Mouse (Mus musculus) stomach, postnatal 0 days (tissue): ENCODE results near the gene Hmgcr. TPM values are rescaled to one million over a fixed set of nuclear protein-coding genes. Genes with fewer than 3 reads are reported as not detected.

Experiments
- ATAC-seq: fragments of 200-750 bp; cut with Nextera tagmentation; 2 replicates; pipeline ENCODE4 v1.8.0; 2017; ENCODE audit not compliant: low FRiP score, low TSS enrichment
- DNase-seq: peaks from one replicate; pipeline ENCODE4 v3.0.0-alpha.2; 2016; ENCODE audit warnings: low spot score
- H3K27ac ChIP-seq: fragments of 300-500 bp; sonication (generic); replicated peaks from 2 replicates; pipeline ENCODE4 v1.5.1; 2014; ENCODE audit warnings: mild to moderate bottlenecking, control low read depth
- H3K27me3 ChIP-seq: fragments of 300-500 bp; sonication (generic); 2 replicates; pipeline ENCODE4 v1.6.1; 2014; ENCODE audit warnings: low read length; ENCODE audit not compliant: control insufficient read depth, insufficient read depth
- H3K36me3 ChIP-seq: fragments of 300-500 bp; sonication (generic); 2 replicates; pipeline ENCODE4 v1.6.1; 2014; ENCODE audit warnings: low read length, mixed read lengths; ENCODE audit not compliant: control insufficient read depth, insufficient read depth
- H3K4me1 ChIP-seq: fragments of 300-500 bp; sonication (generic); replicated peaks from 2 replicates; pipeline ENCODE4 v1.6.1; 2014; ENCODE audit warnings: antibody characterized with exemption; ENCODE audit not compliant: control insufficient read depth, insufficient read depth
- H3K4me2 ChIP-seq: fragments of 300-500 bp; sonication (generic); replicated peaks from 2 replicates; pipeline ENCODE4 v1.6.1; 2014; ENCODE audit warnings: low read depth, mild to moderate bottlenecking, control low read depth, moderate library complexity
- H3K4me3 ChIP-seq: fragments of 300-500 bp; sonication (generic); 2 replicates; pipeline ENCODE4 v1.5.1; 2014; ENCODE audit warnings: low read depth, low read length, control low read depth
- H3K9ac ChIP-seq: fragments of 300-500 bp; sonication (generic); 2 replicates; pipeline ENCODE4 v1.6.1; 2014; ENCODE audit warnings: mild to moderate bottlenecking, low read length, control low read depth, mixed read lengths
- H3K9me3 ChIP-seq: fragments of 300-500 bp; sonication (generic); 2 replicates; pipeline ENCODE4 v1.6.1; 2016; ENCODE audit warnings: low read length; ENCODE audit not compliant: control insufficient read depth
- CTCF ChIP-seq: IDR thresholded peaks from 2 replicates; pipeline ENCODE4 v1.5.1; 2016; ENCODE audit warnings: antibody characterized with exemption, low read depth, mild to moderate bottlenecking, moderate library complexity
- EP300 ChIP-seq: optimal IDR thresholded peaks from 2 replicates; pipeline ENCODE3; 2016; ENCODE audit warnings: antibody characterized with exemption
- WGBS: fragments of 180-500 bp; shearing (Covaris S2); extraction: QIAGEN DNeasy Blood & Tissue Kit; methylation state at CpG from one replicate; pipeline ENCODE4 v1.1.7; 2014; 5-methylcytosine and 5-hydroxymethylcytosine counted together
- polyA plus RNA-seq: library from polyadenylated mRNA; unstranded; fragments of >200 nt; fragmentation: Nextera tagmentation; extraction: Ambion mirVana; gene quantifications from 2 replicates; pipeline ENCODE4 v1.2.1, GENCODE M21; 2015

Gene Hmgcr
- polyA plus RNA-seq, 1 experiment from 2014 or later = 40.9 TPM

DNA sequence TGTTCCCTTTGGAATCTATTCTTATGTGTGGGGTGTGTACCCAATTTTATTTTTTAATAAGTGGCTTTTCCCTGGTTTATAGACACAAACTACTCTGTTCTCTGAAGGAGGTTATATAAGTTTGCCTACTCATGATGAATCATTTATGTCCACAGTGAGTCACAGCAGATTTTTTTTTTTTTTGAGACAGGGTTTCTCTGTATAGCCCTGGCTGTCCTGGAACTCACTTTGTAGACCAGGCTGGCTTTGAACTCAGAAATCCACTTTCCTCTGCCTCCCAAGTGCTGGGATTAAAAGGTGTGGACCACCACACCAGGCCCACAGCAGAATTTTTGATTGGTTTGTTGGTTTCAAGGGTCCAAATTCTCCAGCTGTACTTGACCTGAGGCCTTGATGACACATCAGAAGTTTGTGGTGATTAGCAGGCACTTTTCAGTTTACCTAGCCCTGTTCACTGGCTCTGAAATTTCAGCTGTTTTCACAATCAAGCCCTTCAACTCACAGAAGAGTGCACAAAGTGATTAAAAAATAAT, 10.4 kb upstream of the Hmgcr start:
- no peak overlapping the region for H3K27ac ChIP-seq
- no peak overlapping the region for H3K4me3 ChIP-seq
- H3K9ac ChIP-seq = no peak overlapping the region
- peak; percentile 79 for ATAC-seq
- TF ChIP-seq EP300 = no peak
- TF ChIP-seq CTCF = no peak
- H3K4me1 ChIP-seq = no peaks in the 10 kb centered on the region
- no peaks in the 10 kb centered on the region for H3K9me3 ChIP-seq
- no peak overlapping the region for H3K4me2 ChIP-seq
- H3K36me3 ChIP-seq = no peaks in the 10 kb centered on the region
- no peaks in the 10 kb centered on the region for H3K27me3 ChIP-seq
- no peak for DNase-seq

DNA sequence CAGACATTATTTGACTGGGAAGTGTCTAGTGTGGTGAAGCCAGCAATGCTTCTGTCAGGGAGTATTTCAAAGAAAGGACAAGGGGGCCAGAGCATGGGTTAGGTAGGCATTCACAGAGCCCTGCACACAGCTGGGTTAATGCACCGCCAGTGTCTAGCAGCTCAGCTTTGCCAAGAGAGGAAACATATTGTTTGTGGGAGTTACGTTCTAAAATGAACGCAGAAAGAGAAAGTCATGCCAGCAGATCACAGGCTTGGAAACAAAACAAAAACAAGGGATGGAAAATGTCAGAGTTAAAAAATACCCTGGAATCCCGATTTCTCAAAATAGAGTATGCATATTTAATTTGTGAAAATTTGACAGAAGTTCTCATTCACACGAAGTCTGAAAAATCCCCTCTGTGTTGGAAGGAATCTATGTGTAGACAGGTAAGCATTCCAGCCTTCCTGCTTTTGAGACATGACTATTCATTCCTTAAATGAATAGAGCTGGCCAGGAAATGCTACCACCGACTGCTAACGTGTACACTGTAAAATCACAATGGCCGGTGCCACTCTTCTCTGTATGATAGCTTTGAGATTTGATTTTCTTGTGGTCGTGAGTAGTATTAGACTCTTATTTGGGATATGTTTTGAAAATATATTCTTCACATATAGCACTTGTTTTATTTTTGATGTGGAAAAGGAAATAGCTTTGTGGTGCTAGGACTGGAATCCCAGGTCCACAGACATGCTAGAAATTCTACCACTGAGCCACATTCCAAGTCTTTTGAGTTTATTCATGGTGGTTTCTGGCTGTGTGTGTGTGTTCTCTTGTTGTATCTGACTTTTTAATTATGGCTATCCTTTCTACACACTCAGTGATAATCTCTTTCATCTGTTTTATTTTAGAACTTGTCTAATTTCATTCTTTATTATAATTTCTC, 9.7 kb upstream of the Hmgcr start:
- WGBS = 58% methylated on average over 9 of the region's 9 CpGs
- Histone ChIP-seq H3K27ac (no peak overlapping the region), H3K36me3 (no peaks in the 10 kb centered on the region), H3K4me3 (no peak overlapping the region), H3K4me2 (no peak overlapping the region), H3K9me3 (no peaks in the 10 kb centered on the region), H3K9ac (no peak overlapping the region), H3K27me3 (no peaks in the 10 kb centered on the region), H3K4me1 (no peaks in the 10 kb centered on the region)
- no peak for DNase-seq
- TF ChIP-seq CTCF = no peak
- no peak for TF ChIP-seq EP300
- no peak for ATAC-seq

DNA sequence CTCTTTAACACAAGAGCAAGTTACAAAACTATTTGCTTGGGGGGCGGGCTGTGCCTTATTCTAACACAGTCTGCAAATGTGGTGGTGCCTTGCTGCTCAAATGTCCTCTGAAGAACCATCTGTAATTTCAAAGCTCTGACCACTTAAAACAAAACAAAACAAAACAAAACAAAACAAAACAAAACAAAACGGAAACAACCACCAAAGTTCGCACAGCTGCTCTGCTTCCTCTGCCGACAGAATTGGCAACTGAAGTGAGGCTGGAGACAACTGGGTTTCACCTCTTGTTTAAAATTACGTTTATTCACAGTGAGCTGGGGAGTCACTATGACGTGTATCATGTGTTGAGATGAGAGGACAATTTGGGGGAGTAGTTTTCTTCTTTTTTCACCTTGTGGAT, 7.9 kb upstream of the Hmgcr start:
- no peaks in the 10 kb centered on the region for H3K4me1 ChIP-seq
- no peak overlapping the region for H3K9ac ChIP-seq
- no peak overlapping the region for H3K27ac ChIP-seq
- no peaks in the 10 kb centered on the region for H3K27me3 ChIP-seq
- WGBS = 62% methylated on average over 6 of the region's 6 CpGs
- ATAC-seq (no peak), DNase-seq (no peak)
- no peaks in the 10 kb centered on the region for H3K9me3 ChIP-seq
- TF ChIP-seq CTCF (no peak), EP300 (no peak)
- H3K4me3 ChIP-seq = no peak overlapping the region
- no peaks in the 10 kb centered on the region for H3K36me3 ChIP-seq
- H3K4me2 ChIP-seq = no peak overlapping the region

DNA sequence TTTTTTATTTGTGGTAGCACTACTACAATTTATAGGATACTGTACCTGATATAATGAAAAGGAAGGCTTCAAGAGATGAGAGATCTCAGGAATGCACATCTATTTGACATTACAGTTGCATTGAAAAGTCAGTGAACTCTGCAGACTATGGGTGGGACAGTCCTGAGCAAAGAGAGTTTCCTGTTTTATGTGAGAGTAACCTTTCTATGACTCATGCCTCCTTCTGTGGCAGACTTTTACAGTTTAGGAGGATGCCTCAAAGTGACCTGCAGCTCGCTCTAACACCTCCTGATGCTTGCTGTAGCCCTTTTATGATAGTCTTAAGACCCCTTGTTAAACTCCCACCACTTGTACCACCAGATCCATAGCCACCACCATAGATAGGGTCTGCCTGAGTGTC, 6.3 kb upstream of the Hmgcr start:
- TF ChIP-seq EP300 = no peak
- no peak for TF ChIP-seq CTCF
- no peak for DNase-seq
- WGBS = 61% methylated on average over 1 of the region's 1 CpGs
- no peak overlapping the region for H3K4me3 ChIP-seq
- no peak overlapping the region for H3K4me2 ChIP-seq
- H3K9me3 ChIP-seq = no peaks in the 10 kb centered on the region
- no peak overlapping the region for H3K9ac ChIP-seq
- no peaks in the 10 kb centered on the region for H3K27me3 ChIP-seq
- no peak overlapping the region for H3K27ac ChIP-seq
- H3K36me3 ChIP-seq = no peaks in the 10 kb centered on the region
- ATAC-seq = peak; percentile 40; the same call in 1 of the 2 replicates
- no peaks in the 10 kb centered on the region for H3K4me1 ChIP-seq

DNA sequence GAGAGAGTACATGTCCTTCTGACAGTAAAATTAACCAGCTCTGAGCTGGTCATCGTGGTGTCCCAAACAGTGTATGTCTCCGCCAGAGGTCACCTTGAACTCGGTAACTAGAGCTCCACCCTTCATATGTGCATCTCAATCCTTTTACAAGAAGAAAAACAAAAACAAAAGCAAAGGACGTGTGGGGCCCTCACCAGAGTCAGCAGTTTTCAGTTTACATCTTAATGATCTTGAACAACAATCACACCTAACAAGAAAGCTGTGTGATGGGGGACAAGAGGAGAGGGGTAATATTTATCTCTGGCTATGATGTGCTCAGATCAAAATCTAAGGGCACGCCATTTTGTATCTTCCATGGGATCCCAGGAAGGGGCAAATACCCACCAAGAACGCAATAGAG, 5.0 kb upstream of the Hmgcr start:
- Histone ChIP-seq H3K4me3 (no peak overlapping the region), H3K36me3 (no peaks in the 10 kb centered on the region), H3K9me3 (no peaks in the 10 kb centered on the region), H3K27ac (no peak overlapping the region), H3K4me2 (no peak overlapping the region), H3K9ac (no peak overlapping the region), H3K27me3 (no peaks in the 10 kb centered on the region), H3K4me1 (peaks cover 3% of the 10 kb centered on the region)
- 85% methylated on average over 6 of the region's 6 CpGs for WGBS
- ATAC-seq (no peak), DNase-seq (no peak)
- no peak for TF ChIP-seq EP300
- TF ChIP-seq CTCF = no peak

DNA sequence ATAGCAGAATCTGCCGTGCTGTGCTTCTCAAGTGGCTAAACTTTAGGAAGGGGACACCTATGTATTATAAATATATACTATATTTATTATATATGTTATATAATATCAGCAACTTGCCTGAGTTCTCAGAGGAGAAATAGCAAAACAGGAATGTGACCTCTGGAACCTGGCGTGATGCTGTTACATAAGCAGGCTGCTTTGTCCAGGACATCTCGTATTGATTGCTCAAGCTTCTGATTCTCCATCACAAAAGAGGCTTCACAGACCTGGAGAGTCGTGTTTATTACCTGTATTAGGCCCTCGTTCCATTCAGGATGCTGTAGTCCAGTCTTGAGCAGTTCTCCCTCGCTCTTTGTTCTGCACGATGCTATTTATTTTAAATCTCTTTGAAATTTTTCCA, 3.1 kb upstream of the Hmgcr start:
- Histone ChIP-seq H3K4me2 (no peak overlapping the region), H3K36me3 (no peaks in the 10 kb centered on the region), H3K27me3 (no peaks in the 10 kb centered on the region), H3K27ac (no peak overlapping the region), H3K4me1 (peaks cover 3% of the 10 kb centered on the region), H3K9me3 (no peaks in the 10 kb centered on the region), H3K4me3 (no peak overlapping the region), H3K9ac (no peak overlapping the region)
- no peak for DNase-seq
- ATAC-seq = no peak
- TF ChIP-seq EP300 (no peak), CTCF (no peak)
- WGBS = 80% methylated on average over 7 of the region's 7 CpGs
